Mouse (Mus musculus): ENCODE data around the gene Xcr1. TPM values are rescaled to one million over a fixed set of nuclear protein-coding genes. Genes with fewer than 3 reads are reported as not detected.

Xcr1 gene
- total and polyA plus RNA-seq, 2 experiments from 2014 or later = 0.12 TPM; not detected in 1

GRCm38 (mm10) chr9:123849976-123850695 is 11.7 kb downstream of the Xcr1 start:
- peak overlapping the region; percentile 99 for H3K27ac ChIP-seq (ENCODE audit: low read depth)
- H3K4me3 ChIP-seq (ENCODE audit: low read depth, low read length) = peak overlapping the region; percentile 90
- peak; percentile 24 for DNase-seq (ENCODE audit: low spot score)
- ATAC-seq (ENCODE audit: insufficient read depth, low read depth) = no peak
- H3K4me1 ChIP-seq (ENCODE audit: control insufficient read depth, insufficient read depth) = peaks cover 34% of the 10 kb centered on the region
- H3K36me3 ChIP-seq (replicated peaks; ENCODE audit: control insufficient read depth, insufficient read depth, low read length) = no peaks in the 10 kb centered on the region
- H3K9me3 ChIP-seq (replicated peaks; ENCODE audit: control insufficient read depth, low read length) = no peaks in the 10 kb centered on the region
- WGBS = 32% methylated on average over 2 of the region's 2 CpGs
- no peak for TF ChIP-seq EP300 (IDR thresholded peaks at IDR 0.05; ENCODE audit: low read depth)
- no peak for TF ChIP-seq CTCF (IDR thresholded peaks at IDR 0.05; ENCODE audit: low read depth)
- no peaks in the 10 kb centered on the region for H3K27me3 ChIP-seq (ENCODE audit: control insufficient read depth, insufficient read depth, low read length)
- H3K9ac ChIP-seq (replicated peaks; ENCODE audit: low read depth, low read length) = peak overlapping the region; percentile 93
- peak overlapping the region; percentile 64 for H3K4me2 ChIP-seq (ENCODE audit: low read depth, low read length)

- peaks cover 50% of the 10 kb centered on the region for H3K4me1 ChIP-seq (ENCODE audit: control insufficient read depth, insufficient read depth)
- 29% methylated on average over 1 of the region's 1 CpGs for WGBS
- TF ChIP-seq CTCF (IDR thresholded peaks at IDR 0.05; ENCODE audit: low read depth) (no peak), EP300 (IDR thresholded peaks at IDR 0.05; ENCODE audit: low read depth) (no peak)
- H3K36me3 ChIP-seq (replicated peaks; ENCODE audit: control insufficient read depth, insufficient read depth, low read length) = peaks cover 19% of the 10 kb centered on the region
- no peak overlapping the region for H3K9ac ChIP-seq (replicated peaks; ENCODE audit: low read depth, low read length)
- ATAC-seq (ENCODE audit: insufficient read depth, low read depth) (no peak), DNase-seq (ENCODE audit: low spot score) (peak; percentile 23)
- no peak overlapping the region for H3K4me2 ChIP-seq (ENCODE audit: low read depth, low read length)
- H3K27me3 ChIP-seq (ENCODE audit: control insufficient read depth, insufficient read depth, low read length) = no peaks in the 10 kb centered on the region
- no peak overlapping the region for H3K4me3 ChIP-seq (ENCODE audit: low read depth, low read length)
- H3K27ac ChIP-seq (ENCODE audit: low read depth) = peak overlapping the region; percentile 97
- no peaks in the 10 kb centered on the region for H3K9me3 ChIP-seq (replicated peaks; ENCODE audit: control insufficient read depth, low read length)
These were observed 15.3 kb downstream of the Xcr1 start for GRCm38 (mm10) chr9:123846490-123846889.

- no peaks in the 10 kb centered on the region for H3K27me3 ChIP-seq (ENCODE audit: control insufficient read depth, insufficient read depth, low read length)
- no peak overlapping the region for H3K9ac ChIP-seq (replicated peaks; ENCODE audit: low read depth, low read length)
- H3K4me1 ChIP-seq (ENCODE audit: control insufficient read depth, insufficient read depth) = peaks cover 47% of the 10 kb centered on the region
- peaks cover 32% of the 10 kb centered on the region for H3K36me3 ChIP-seq (replicated peaks; ENCODE audit: control insufficient read depth, insufficient read depth, low read length)
- no peaks in the 10 kb centered on the region for H3K9me3 ChIP-seq (replicated peaks; ENCODE audit: control insufficient read depth, low read length)
- H3K4me3 ChIP-seq (ENCODE audit: low read depth, low read length) = no peak overlapping the region
- peak overlapping the region; percentile 41 for H3K4me2 ChIP-seq (ENCODE audit: low read depth, low read length)
- 13% methylated on average over 3 of the region's 3 CpGs for WGBS
- TF ChIP-seq CTCF (IDR thresholded peaks at IDR 0.05; ENCODE audit: low read depth) = peak; percentile 48
- TF ChIP-seq EP300 (IDR thresholded peaks at IDR 0.05; ENCODE audit: low read depth) = no peak; the same call in 1 of the 2 replicates
- ATAC-seq (ENCODE audit: insufficient read depth, low read depth) = peak; percentile 92
- peak overlapping the region; percentile 97 for H3K27ac ChIP-seq (ENCODE audit: low read depth)
- DNase-seq (ENCODE audit: low spot score) = peak; percentile 95
These were observed 16.7 kb downstream of the Xcr1 start for GRCm38 (mm10) chr9:123845120-123845519.

GRCm38 (mm10) chr9:123844468-123844867 is 17.4 kb downstream of the Xcr1 start:
- Histone ChIP-seq H3K4me2 (ENCODE audit: low read depth, low read length) (peak overlapping the region; percentile 41), H3K4me3 (ENCODE audit: low read depth, low read length) (no peak overlapping the region), H3K9ac (replicated peaks; ENCODE audit: low read depth, low read length) (peak overlapping the region; percentile 35), H3K27ac (ENCODE audit: low read depth) (peak overlapping the region; percentile 97), H3K27me3 (ENCODE audit: control insufficient read depth, insufficient read depth, low read length) (no peaks in the 10 kb centered on the region), H3K36me3 (replicated peaks; ENCODE audit: control insufficient read depth, insufficient read depth, low read length) (peaks cover 39% of the 10 kb centered on the region), H3K9me3 (replicated peaks; ENCODE audit: control insufficient read depth, low read length) (no peaks in the 10 kb centered on the region), H3K4me1 (ENCODE audit: control insufficient read depth, insufficient read depth) (peaks cover 41% of the 10 kb centered on the region)
- WGBS = 53% methylated on average over 3 of the region's 3 CpGs
- peak; percentile 78 for DNase-seq (ENCODE audit: low spot score)
- peak; percentile 78 for ATAC-seq (ENCODE audit: insufficient read depth, low read depth)
- 0 out of 2 replicates have a peak, but pooled peaks have one; percentile 23 for TF ChIP-seq EP300 (IDR thresholded peaks at IDR 0.05; ENCODE audit: low read depth)
- TF ChIP-seq CTCF (IDR thresholded peaks at IDR 0.05; ENCODE audit: low read depth) = no peak

GRCm38 (mm10) chr9:123840243-123840642 is 21.6 kb downstream of the Xcr1 start:
- TF ChIP-seq CTCF (IDR thresholded peaks at IDR 0.05; ENCODE audit: low read depth) = no peak
- no peak for TF ChIP-seq EP300 (IDR thresholded peaks at IDR 0.05; ENCODE audit: low read depth)
- Histone ChIP-seq H3K4me3 (ENCODE audit: low read depth, low read length) (no peak overlapping the region), H3K4me2 (ENCODE audit: low read depth, low read length) (no peak overlapping the region), H3K36me3 (replicated peaks; ENCODE audit: control insufficient read depth, insufficient read depth, low read length) (peaks cover 78% of the 10 kb centered on the region), H3K4me1 (ENCODE audit: control insufficient read depth, insufficient read depth) (peaks cover 17% of the 10 kb centered on the region), H3K27me3 (ENCODE audit: control insufficient read depth, insufficient read depth, low read length) (no peaks in the 10 kb centered on the region), H3K27ac (ENCODE audit: low read depth) (no peak overlapping the region), H3K9ac (replicated peaks; ENCODE audit: low read depth, low read length) (no peak overlapping the region), H3K9me3 (replicated peaks; ENCODE audit: control insufficient read depth, low read length) (no peaks in the 10 kb centered on the region)
- DNase-seq (ENCODE audit: low spot score) (no peak), ATAC-seq (ENCODE audit: insufficient read depth, low read depth) (no peak)
- WGBS = 88% methylated on average over 6 of the region's 6 CpGs

Measured in heart, postnatal 0 days (tissue).